Mouse (Mus musculus): ENCODE measurements at regions not wholly inside any gene's neighbourhood (a gene's known extent, or its start where the extent isn't known, plus 50 kb on each side); places are given as distances from the start of the nearest gene placed in this dataset.

DNA sequence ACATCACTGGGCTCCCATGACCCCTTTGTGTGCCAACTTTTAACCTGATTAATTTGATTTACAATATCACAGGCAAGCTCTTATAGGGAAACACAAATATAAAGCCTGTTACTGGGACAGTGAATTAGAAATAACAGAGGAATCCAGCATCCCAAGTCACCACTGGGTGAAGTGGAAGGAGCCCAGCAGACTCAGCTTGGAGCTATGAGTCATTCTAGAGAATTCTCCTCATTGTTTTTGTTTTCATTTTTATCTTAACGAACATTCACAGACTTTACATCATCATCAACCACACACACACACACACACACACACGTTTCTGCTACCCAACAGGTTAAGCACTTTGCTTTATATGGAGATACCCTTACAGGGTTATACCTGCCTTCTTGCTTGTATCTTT is 92.1 kb upstream of the Sp8 start:
- TF ChIP-seq CTCF (IDR thresholded peaks at IDR 0.05; ENCODE audit: low read depth, low read length) (no peak), GATA1 (IDR thresholded peaks at IDR 0.05; ENCODE audit: borderline replicate concordance, low read length) (no peak)
